Mouse (Mus musculus) neural tube, embryonic 12.5 days (tissue): ENCODE results near the gene Slc23a2. TPM values are rescaled to one million over a fixed set of nuclear protein-coding genes. Genes with fewer than 3 reads are reported as not detected.

ENCODE experiments used
- ATAC-seq: fragments of 200-750 bp; cut with Nextera tagmentation; 2 replicates; pipeline ENCODE4 v1.8.0; 2017; ENCODE audit warnings: low read depth, mild to moderate bottlenecking, moderate TSS enrichment, moderate library complexity; ENCODE audit not compliant: low FRiP score
- H3K27ac ChIP-seq: fragments of 300-500 bp; sonication (generic); 2 replicates; pipeline ENCODE4 v1.5.1; 2016
- H3K27me3 ChIP-seq: fragments of 300-500 bp; sonication (generic); replicated peaks from 2 replicates; pipeline ENCODE4 v1.6.1; 2016; ENCODE audit warnings: mild to moderate bottlenecking
- H3K36me3 ChIP-seq: fragments of 300-500 bp; sonication (generic); 2 replicates; pipeline ENCODE4 v1.6.1; 2016; ENCODE audit warnings: mild to moderate bottlenecking
- H3K4me1 ChIP-seq: fragments of 300-500 bp; sonication (generic); 2 replicates; pipeline ENCODE4 v1.6.1; 2016
- H3K4me2 ChIP-seq: fragments of 300-500 bp; sonication (generic); replicated peaks from 2 replicates; pipeline ENCODE4 v1.6.1; 2016; ENCODE audit warnings: mild to moderate bottlenecking
- H3K4me3 ChIP-seq: fragments of 300-500 bp; sonication (generic); 2 replicates; pipeline ENCODE4 v1.5.1; 2016
- H3K9ac ChIP-seq: fragments of 300-500 bp; sonication (generic); 2 replicates; pipeline ENCODE4 v1.6.1; 2016; ENCODE audit warnings: mild to moderate bottlenecking
- H3K9me3 ChIP-seq: fragments of 300-500 bp; sonication (generic); 2 replicates; pipeline ENCODE4 v1.6.1; 2016; ENCODE audit warnings: mild to moderate bottlenecking
- WGBS: fragments of 180-500 bp; shearing (Covaris S2); methylation state at CpG from one replicate; pipeline ENCODE4 v1.1.7; 2016; 5-methylcytosine and 5-hydroxymethylcytosine counted together
- polyA plus RNA-seq: library from polyadenylated mRNA; unstranded; fragments of >200 nt; fragmentation: Nextera tagmentation; extraction: Ambion mirVana; gene quantifications from 2 replicates; pipeline ENCODE4 v1.2.1, GENCODE M21; 2016

Slc23a2 gene
- polyA plus RNA-seq, result 18.9 and 21.1 TPM in 2 replicates

DNA sequence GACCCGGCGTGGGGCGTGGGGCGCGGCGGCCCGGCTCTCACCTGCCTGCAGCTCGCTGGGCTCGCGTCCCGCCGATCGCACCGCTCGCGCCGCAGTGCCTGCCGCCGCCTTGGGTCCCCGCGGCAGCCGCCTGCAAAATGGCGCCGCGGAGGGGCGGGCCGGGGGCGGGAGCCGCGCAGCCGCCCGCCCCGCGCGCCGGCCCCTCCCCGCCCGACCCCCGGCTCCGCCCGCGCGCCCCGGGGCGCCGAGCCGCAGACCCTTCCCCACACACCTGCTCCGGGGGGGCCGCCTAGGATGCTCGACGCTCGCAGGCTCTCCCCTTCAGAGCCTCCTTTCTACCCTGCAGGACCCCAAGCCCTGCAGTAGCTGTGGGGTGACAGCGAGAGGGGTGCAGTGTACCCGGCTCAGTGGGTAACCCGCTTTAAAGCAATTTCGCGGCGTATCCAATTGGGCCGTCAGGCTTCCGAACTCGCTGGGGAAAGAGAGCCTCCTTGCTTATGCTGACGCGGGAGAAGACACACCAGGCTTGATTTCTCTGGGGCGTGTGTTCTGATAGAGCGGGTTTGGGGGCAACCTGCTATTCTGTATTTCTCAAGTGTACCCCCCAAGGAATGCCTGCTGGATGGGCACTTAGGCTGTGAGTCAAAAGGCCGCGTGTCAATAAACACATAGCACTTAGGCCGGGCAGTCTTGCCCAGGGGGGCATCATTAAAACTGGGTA, at the start of gene Slc23a2:
Gene Slc23a2 (minus strand): TSS at position 138 of the 721 bp plus-strand sequence.
- under 1% methylated on average over 67 of the region's 68 CpGs for WGBS
- Histone ChIP-seq H3K4me1 (peaks cover 13% of the 10 kb centered on the region), H3K36me3 (0 out of 2 replicates have a peak, but pooled peaks cover 4% of the 10 kb centered on the region), H3K9ac (peak within 1 kb of the TSS; percentile 87), H3K4me3 (peak within 1 kb of the TSS; percentile 90), H3K27ac (no peak within 1 kb of the TSS), H3K27me3 (no peaks in the 10 kb centered on the region), H3K9me3 (no peaks in the 10 kb centered on the region), H3K4me2 (peak within 1 kb of the TSS; percentile 92)
- peak; percentile 91 for ATAC-seq

DNA sequence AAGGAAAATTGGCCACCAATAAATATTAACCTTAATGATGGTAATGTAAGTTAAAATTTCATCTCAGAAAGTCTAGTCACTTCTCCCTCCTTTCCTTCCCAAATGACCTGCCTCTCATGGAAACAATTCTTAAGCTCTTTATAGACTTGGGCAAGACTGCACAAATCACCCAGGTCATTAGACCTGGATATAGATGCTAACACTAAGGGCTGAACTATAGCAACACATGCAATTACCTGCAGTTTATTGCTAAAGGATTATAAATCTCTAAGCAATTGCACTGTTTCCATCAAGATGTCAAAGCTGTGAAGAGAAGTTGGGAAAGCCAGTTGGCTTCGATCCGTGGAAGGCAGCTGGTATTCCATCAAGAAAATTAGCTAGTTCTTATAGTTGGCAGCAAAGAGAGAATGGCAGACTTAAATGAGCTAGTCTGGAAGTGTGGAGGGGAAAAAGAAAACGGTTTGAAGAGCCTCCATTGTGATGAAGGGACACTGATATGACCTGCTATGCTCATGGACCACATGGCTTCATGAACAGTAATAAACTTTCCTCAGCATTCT, 45.8 kb upstream of the Slc23a2 start:
- Histone ChIP-seq H3K36me3 (no peaks in the 10 kb centered on the region), H3K27me3 (no peaks in the 10 kb centered on the region), H3K4me1 (no peaks in the 10 kb centered on the region), H3K4me2 (no peak overlapping the region), H3K4me3 (no peak overlapping the region), H3K27ac (no peak overlapping the region), H3K9me3 (no peaks in the 10 kb centered on the region), H3K9ac (no peak overlapping the region)
- no peak for ATAC-seq
- 73% methylated on average over 3 of the region's 3 CpGs for WGBS

DNA sequence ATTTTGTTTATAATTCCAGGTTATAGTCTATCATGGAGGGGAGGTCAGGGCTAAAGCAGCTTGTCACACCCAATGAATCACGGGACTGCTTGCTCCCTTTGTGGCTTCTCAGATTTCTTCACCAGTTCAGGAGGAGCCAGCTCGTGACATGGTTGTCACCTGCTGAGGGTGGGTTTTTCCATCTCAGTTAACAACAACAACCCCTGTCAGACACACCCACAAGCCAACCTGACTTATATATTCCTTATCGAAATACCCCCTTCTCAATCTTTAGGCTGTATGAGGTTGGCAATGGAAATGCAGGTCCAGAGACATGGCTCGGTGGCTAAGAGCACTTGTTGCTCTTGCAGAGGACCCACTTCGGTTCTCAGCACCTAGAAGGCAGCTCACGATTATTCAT, 39.0 kb upstream of the Slc23a2 start:
- WGBS, result 76% methylated on average over 6 of the region's 6 CpGs

DNA sequence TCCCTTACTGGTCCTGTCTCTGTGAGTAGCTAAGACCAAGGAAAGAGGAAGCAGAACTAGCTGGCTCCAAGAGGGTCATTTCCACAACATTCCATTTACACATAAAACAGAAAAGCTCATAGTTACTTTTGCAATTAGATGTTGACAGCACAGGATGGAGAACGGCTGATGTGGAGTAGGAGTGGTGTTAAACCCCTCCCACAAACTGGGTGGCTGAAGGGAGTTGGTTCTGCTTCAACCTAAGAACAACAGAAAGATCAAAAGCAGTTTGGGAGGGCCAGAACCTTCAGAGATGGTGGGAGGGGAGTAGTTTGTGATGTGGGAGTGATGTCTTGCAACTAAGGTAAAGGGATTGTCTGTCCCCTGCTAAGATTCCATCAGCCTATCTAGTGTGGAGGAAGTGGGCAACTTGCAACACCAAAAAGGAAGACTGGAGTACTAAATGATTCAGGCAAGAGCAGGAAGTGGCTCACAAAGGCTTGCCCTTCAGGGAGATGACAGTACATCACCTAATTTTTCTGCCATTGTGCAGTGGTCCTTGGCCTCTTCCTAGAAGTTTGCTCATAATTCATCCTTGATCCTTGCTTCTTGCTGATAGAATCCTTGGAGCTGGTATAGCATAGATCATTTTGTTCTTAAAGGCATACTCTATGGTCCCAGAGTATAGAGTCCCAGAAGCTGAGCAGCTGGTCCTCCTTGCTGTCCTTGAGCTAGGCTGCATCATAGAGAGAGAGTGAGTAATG, 35.7 kb upstream of the Slc23a2 start:
- WGBS, result 49% methylated on average over 1 of the region's 1 CpGs
- no peaks in the 10 kb centered on the region for H3K4me1 ChIP-seq

More for the DNA sequence above, 39.0 kb upstream of the Slc23a2 start:
- Histone ChIP-seq H3K4me1 (no peaks in the 10 kb centered on the region), H3K9ac (no peak overlapping the region), H3K9me3 (no peaks in the 10 kb centered on the region), H3K27me3 (no peaks in the 10 kb centered on the region), H3K4me2 (no peak overlapping the region), H3K27ac (no peak overlapping the region), H3K36me3 (no peaks in the 10 kb centered on the region), H3K4me3 (no peak overlapping the region)
- ATAC-seq, result no peak

DNA sequence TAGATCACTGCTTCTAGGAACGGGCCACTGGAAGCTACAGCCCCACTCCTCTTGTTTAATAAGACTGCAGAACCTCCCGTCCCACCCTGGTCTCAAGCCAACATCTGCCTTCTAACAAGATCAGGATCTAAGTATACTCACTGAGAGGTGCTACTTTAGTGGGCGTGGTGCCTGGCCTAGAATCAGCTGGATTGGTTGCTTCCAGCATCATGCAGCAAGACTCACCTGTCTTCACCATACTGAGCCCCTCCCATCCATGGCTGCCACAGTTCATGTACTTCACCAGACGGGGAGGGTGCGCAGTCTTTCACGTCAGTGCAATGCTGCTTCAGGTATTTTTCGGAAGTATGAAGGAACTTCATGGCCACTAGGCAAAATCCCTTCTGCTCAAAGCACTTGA, 34.5 kb upstream of the Slc23a2 start:
- Histone ChIP-seq H3K9me3 (no peaks in the 10 kb centered on the region), H3K27ac (no peak overlapping the region), H3K4me2 (no peak overlapping the region), H3K36me3 (no peaks in the 10 kb centered on the region), H3K4me1 (no peaks in the 10 kb centered on the region), H3K27me3 (no peaks in the 10 kb centered on the region), H3K9ac (no peak overlapping the region), H3K4me3 (no peak overlapping the region)
- no peak for ATAC-seq
- WGBS, result 93% methylated on average over 7 of the region's 7 CpGs

More for the DNA sequence above, 35.7 kb upstream of the Slc23a2 start:
- Histone ChIP-seq H3K9ac (no peak overlapping the region), H3K9me3 (no peaks in the 10 kb centered on the region), H3K4me2 (no peak overlapping the region), H3K27me3 (no peaks in the 10 kb centered on the region), H3K27ac (no peak overlapping the region), H3K36me3 (no peaks in the 10 kb centered on the region), H3K4me3 (no peak overlapping the region)
- no peak for ATAC-seq

DNA sequence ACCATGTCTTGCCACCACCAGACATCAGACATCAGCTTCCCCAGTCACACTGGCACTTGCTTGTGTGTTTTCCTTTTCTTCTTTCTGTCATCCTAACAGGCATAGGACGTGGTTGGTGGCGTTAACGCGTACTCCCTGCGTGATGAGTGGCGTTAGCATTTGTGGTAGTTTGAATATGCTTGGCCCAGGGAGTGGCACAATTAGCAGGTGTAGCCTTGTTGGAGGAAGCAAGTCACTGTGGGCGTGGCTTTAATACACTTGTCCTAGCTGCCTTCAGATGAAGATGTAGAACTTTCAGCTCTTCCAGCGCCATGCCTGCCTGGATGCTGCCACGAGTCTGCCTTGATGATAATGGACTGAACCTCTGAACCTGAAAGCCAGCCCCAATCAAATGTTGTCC, 32.5 kb upstream of the Slc23a2 start:
- ATAC-seq, result no peak
- Histone ChIP-seq H3K27me3 (no peaks in the 10 kb centered on the region), H3K4me3 (no peak overlapping the region), H3K9me3 (no peaks in the 10 kb centered on the region), H3K9ac (no peak overlapping the region), H3K4me1 (no peaks in the 10 kb centered on the region), H3K36me3 (no peaks in the 10 kb centered on the region), H3K4me2 (no peak overlapping the region), H3K27ac (no peak overlapping the region)
- WGBS, result 93% methylated on average over 9 of the region's 9 CpGs

DNA sequence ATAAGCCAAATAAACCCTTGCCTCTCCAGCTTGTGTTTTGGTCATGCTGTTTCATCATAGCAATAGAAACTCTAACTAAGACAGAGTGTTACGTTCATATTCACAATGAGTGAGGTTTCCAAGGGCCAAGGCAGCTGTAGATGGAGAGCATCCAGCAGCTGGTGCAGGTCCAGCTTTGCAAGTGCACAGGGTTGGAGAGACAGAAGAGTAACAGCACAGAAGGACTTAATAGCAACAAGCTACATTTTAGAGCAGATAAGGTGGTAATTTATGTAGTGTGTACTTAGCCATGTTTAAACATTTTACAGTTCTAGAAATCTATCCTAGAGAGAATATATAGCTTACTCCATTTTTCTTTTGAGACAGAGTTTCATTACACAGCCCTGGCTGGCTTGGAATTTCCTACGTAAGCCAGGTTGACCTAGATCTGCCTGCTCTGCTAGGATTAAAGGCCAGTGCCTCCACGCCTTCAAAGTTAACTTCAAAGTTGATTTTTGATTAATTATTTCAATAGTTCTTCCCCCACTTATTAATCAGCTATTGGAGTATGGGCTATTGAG, 31.5 kb upstream of the Slc23a2 start:
- Histone ChIP-seq H3K4me1 (no peaks in the 10 kb centered on the region), H3K27ac (no peak overlapping the region), H3K4me3 (no peak overlapping the region), H3K4me2 (no peak overlapping the region), H3K9ac (no peak overlapping the region), H3K36me3 (no peaks in the 10 kb centered on the region), H3K9me3 (no peaks in the 10 kb centered on the region), H3K27me3 (no peaks in the 10 kb centered on the region)
- 91% methylated on average over 3 of the region's 3 CpGs for WGBS
- ATAC-seq, result no peak

DNA sequence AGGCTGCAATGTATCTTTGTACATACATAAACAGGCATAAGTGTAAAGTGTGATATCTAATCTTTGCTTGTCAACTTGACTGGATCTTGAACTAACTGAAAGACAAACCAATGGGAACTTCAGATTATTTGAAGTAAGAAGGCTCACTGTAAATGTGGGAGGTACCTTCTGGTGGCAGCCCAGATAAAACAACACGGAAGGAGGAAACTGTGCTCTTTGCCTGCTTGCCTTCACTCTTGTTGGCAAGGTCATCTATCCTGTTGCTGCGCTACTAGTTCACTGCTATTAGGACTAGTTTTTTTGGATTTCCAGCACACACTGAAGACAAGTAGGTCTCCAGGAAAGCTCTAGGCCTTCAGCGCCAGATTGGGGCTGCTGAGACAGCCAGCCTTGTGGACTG, 29.1 kb upstream of the Slc23a2 start:
- Histone ChIP-seq H3K36me3 (no peaks in the 10 kb centered on the region), H3K9me3 (no peaks in the 10 kb centered on the region), H3K4me3 (no peak overlapping the region), H3K9ac (no peak overlapping the region), H3K27me3 (no peaks in the 10 kb centered on the region), H3K4me1 (no peaks in the 10 kb centered on the region), H3K27ac (no peak overlapping the region), H3K4me2 (no peak overlapping the region)
- 91% methylated on average over 3 of the region's 3 CpGs for WGBS
- no peak for ATAC-seq

DNA sequence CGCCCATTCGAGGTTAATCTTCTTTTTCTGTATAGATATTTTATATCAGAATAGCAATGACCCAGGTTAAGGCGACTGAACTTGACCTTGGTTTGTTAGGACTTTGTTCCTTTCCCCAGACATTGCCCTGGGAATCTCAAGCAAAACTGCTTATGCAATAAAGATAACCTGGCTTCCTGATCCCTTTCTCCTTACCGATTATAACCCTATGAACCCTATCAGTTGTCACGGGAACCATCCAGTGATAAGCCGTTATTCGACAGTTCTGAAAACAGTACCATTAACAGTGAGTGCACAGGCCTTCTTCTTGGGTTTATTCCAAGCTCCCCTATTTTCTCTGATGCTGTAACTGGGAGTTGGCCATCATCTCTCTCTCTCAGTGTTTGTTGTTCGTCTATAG, 27.0 kb upstream of the Slc23a2 start:
- WGBS, result 85% methylated on average over 8 of the region's 8 CpGs
- H3K9ac ChIP-seq, result no peak overlapping the region
- no peak overlapping the region for H3K4me3 ChIP-seq
- no peak for ATAC-seq
- no peak overlapping the region for H3K27ac ChIP-seq
- H3K4me1 ChIP-seq, result no peaks in the 10 kb centered on the region
- H3K27me3 ChIP-seq, result no peaks in the 10 kb centered on the region
- no peaks in the 10 kb centered on the region for H3K36me3 ChIP-seq
- no peak overlapping the region for H3K4me2 ChIP-seq
- H3K9me3 ChIP-seq, result no peaks in the 10 kb centered on the region

DNA sequence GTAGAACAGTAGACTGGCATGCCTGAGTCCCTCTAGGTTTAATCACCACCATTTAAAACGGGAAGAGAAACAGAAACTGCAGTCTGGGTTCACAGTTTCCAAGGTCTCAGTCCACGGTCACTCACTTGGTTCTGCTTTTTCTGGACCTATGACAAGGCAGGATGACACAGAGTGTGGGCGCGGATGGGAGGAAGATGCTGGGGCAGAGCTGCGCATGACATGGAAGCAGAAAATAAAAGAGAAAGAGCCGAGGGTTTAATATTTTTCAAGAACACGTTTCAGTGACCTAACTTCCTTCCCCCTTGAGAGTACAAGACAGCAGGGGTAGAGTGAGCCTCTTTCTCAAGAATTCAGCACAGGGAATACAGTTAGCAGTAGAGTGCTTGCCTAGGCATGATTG, 24.2 kb upstream of the Slc23a2 start:
- no peak for ATAC-seq
- no peak overlapping the region for H3K9ac ChIP-seq
- no peaks in the 10 kb centered on the region for H3K27me3 ChIP-seq
- no peaks in the 10 kb centered on the region for H3K36me3 ChIP-seq
- H3K4me2 ChIP-seq, result no peak overlapping the region
- H3K4me1 ChIP-seq, result no peaks in the 10 kb centered on the region
- WGBS, result 87% methylated on average over 7 of the region's 7 CpGs
- no peak overlapping the region for H3K27ac ChIP-seq
- no peak overlapping the region for H3K4me3 ChIP-seq
- no peaks in the 10 kb centered on the region for H3K9me3 ChIP-seq

DNA sequence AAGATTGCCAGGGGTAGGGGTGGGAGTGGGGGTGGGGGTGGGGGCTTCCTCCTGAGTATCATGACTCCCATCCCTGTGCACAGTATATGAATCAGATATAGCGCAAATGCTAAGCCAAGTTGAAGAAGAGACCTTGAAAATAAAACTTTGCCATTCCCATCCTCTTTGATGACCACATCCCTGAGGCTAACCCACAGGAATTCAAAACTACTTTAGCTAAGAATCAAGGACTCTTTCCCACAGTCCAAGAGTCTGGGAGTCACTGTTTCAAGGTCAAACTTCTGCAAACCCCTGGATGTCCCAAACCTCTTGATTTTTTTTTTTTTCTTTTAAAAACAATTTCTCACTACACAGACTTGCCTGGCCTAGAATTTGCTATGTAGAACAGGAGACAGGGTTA, 18.7 kb upstream of the Slc23a2 start:
- H3K4me1 ChIP-seq, result no peaks in the 10 kb centered on the region
- no peak for ATAC-seq
- no peak overlapping the region for H3K4me3 ChIP-seq
- H3K4me2 ChIP-seq, result no peak overlapping the region
- no peak overlapping the region for H3K27ac ChIP-seq
- 97% methylated on average over 1 of the region's 1 CpGs for WGBS
- H3K27me3 ChIP-seq, result no peaks in the 10 kb centered on the region
- no peak overlapping the region for H3K9ac ChIP-seq
- no peaks in the 10 kb centered on the region for H3K36me3 ChIP-seq
- no peaks in the 10 kb centered on the region for H3K9me3 ChIP-seq

DNA sequence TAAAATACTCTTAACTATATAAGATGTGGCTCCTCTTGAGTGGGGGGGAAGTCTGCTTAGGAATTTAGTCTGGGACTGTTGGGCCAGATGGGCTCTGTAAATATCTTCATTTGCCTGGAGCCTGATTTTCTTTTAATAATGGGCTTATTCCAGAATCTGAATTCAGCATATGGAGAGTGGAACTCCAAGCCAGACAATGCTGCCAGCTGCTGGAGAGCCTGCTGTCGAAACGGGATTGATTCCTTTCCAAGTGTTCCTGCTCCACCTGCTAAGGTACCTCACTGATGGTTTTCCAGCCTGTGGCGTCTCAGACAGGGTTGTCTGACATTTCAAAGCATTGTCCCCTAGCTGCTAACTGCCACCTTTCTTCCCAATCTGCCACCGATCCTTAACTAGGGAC, 12.6 kb upstream of the Slc23a2 start:
- Histone ChIP-seq H3K4me2 (no peak overlapping the region), H3K4me1 (no peaks in the 10 kb centered on the region), H3K27me3 (no peaks in the 10 kb centered on the region), H3K9ac (no peak overlapping the region), H3K9me3 (no peaks in the 10 kb centered on the region), H3K4me3 (no peak overlapping the region), H3K27ac (no peak overlapping the region), H3K36me3 (no peaks in the 10 kb centered on the region)
- 82% methylated on average over 4 of the region's 4 CpGs for WGBS
- ATAC-seq, result no peak
